Mouse (Mus musculus) brown adipose tissue, adult 24 weeks (tissue): ENCODE data around the gene Ttc24. TPM values are rescaled to one million over a fixed set of nuclear protein-coding genes. Genes with fewer than 3 reads are reported as not detected.

Experiments
- H3K27ac ChIP-seq: fragments of 200-500 bp; replicated peaks from 2 replicates; pipeline ENCODE4 v1.5.1; 2012; ENCODE audit warnings: low read depth, mild to moderate bottlenecking, low read length
- H3K4me1 ChIP-seq: fragments of 200-500 bp; 2 replicates; pipeline ENCODE4 v1.6.1; 2012; ENCODE audit warnings: low read length, mixed read lengths; ENCODE audit not compliant: control insufficient read depth, insufficient read depth, insufficient read length
- H3K4me3 ChIP-seq: fragments of 200-500 bp; 2 replicates; pipeline ENCODE4 v1.5.1; 2012; ENCODE audit warnings: low read depth, mild to moderate bottlenecking, low read length, moderate library complexity; ENCODE audit not compliant: insufficient read depth
- polyA plus RNA-seq: library from polyadenylated mRNA; stranded (reverse); fragments of >200 nt; gene quantifications from 2 replicates; pipeline ENCODE4 v1.2.4, GENCODE M21; 2012; ENCODE audit not compliant: missing spikeins, insufficient read depth, insufficient read length

Ttc24 gene
- not detected in 2 replicates for polyA plus RNA-seq

DNA sequence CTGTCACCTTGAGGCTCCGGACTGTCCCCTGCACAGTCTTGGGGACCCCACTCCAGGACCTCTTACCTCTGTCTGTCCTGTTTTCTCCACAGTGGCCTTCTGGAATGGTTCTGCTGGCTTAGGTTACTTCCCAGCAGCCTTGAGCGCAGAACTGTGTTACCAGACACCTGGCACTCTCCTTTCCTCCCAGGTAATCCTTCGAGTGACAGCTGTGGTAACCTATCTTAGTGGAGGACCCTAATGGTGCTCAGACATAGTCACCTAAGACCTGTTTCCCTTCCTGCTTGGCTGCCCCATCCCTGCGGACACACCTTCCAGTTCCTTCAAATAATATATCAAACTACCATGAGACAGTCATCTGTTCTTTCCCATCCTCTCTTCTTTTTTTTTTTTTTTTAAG is at the start of gene Ttc24:
Gene Ttc24, minus strand, starts transcription at position 101 of the 400 bp plus-strand sequence.
- Histone ChIP-seq H3K4me1 (no peaks in the 10 kb centered on the region), H3K4me3 (no peak within 1 kb of the TSS), H3K27ac (no peak within 1 kb of the TSS)

DNA sequence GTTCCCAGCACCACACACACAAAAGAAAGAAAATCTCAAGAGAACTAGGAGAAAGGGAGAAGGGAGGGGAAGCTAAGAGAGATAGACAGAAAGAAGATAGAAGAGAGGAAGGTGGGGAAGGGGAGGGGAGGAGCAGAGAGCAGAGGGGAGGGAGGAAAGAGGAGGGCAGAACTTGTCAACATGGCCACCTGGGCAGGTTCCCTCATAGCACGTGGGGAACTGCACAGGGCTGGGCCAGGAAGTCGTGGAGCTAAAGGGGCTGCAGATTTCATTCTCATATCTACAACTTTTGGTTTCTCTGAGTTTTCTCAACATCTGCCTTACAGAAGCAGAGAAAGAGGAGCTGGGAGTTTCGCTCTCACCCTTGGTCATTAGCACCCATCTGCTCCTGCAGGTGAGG is 49.5 kb upstream of the Ttc24 start:
- Histone ChIP-seq H3K4me1 (no peaks in the 10 kb centered on the region; the same call in 1 of the 2 replicates), H3K4me3 (no peak overlapping the region)

DNA sequence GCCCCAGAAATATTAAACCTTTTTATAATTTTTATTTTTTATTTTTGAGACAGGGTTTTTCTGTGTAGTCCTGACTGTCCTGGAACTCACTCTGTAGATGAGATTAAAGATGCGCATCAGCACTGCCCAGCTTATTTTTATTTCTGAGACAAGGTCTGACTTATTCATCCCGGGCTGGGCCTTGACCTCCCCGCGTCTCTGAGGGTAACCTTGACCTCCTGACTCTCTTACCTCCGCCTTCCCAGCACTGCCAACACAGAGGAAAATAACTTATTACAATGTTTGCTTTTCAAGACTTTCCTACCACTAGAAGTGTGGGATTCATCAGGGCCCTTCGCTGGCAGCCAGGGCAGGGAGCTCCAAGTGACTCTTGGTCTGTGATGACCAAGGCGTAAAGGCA is 48.1 kb upstream of the Ttc24 start:
- H3K4me3 ChIP-seq, result no peak overlapping the region
- H3K4me1 ChIP-seq, result no peaks in the 10 kb centered on the region
- H3K27ac ChIP-seq, result no peak overlapping the region

More for the DNA sequence above, 49.5 kb upstream of the Ttc24 start:
- H3K27ac ChIP-seq, result no peak overlapping the region

GRCm38 (mm10) chr3:88125195-88125594 is 47.1 kb upstream of the Ttc24 start:
- H3K27ac ChIP-seq, result no peak overlapping the region
- H3K4me3 ChIP-seq, result no peak overlapping the region
- no peaks in the 10 kb centered on the region for H3K4me1 ChIP-seq

GRCm38 (mm10) chr3:88121164-88122131 is 43.3 kb upstream of the Ttc24 start:
- Histone ChIP-seq H3K27ac (no peak overlapping the region), H3K4me1 (peaks cover 2% of the 10 kb centered on the region; the same call in 1 of the 2 replicates), H3K4me3 (no peak overlapping the region)

DNA sequence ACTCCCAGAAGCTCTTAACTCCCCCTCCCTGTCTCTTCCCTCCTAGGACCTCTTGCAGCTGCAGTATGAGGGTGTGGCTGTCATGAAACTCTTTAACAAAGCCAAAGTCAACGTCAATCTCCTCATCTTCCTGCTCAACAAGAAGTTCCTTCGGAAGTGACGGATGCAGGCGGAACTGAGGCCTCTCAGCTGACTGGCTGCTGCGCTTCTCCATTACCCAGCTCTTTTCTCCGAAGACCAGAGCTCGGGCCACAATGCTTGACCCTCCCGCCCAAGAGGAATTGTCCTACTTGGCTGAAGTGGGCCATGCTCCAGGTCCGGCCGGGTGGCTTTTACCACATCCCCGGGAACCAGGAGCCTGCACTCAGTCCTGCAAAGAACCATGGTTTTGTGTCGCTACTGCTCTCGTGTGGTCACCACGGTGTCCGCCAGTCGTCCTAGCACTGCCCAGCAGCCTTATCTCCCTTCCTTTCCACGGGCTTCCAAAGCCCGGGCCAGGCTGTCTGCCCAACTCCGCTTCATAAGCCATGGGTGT is 42.1 kb upstream of the Ttc24 start:
- H3K4me3 ChIP-seq, result no peak overlapping the region
- peaks cover 2% of the 10 kb centered on the region; the same call in 1 of the 2 replicates for H3K4me1 ChIP-seq
- peak overlapping the region; percentile 60 for H3K27ac ChIP-seq

GRCm38 (mm10) chr3:88114396-88114795 is 36.3 kb upstream of the Ttc24 start:
- Histone ChIP-seq H3K27ac (no peak overlapping the region), H3K4me3 (no peak overlapping the region)

DNA sequence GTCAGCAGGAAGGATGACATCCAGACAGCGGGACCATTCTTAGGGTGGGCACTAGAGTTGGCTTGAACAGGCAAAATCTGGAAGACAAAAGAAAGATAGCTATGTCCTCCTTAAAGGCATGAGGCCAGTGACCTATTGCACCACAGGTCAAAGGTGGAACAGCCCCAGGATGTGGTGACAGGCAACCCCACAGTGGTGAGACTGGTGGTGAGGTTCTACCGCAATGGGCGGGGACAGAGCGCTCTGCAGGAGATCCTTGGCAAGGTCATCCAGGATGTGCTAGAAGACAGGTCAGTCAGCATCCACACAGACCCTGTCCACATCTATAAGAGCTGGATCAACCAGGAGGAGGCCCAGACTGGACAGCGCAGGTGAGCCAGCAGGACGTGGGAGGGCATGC is 31.0 kb upstream of the Ttc24 start:
- Histone ChIP-seq H3K4me3 (no peak overlapping the region), H3K27ac (no peak overlapping the region), H3K4me1 (no peaks in the 10 kb centered on the region)

More at GRCm38 (mm10) chr3:88114396-88114795, 36.3 kb upstream of the Ttc24 start:
- H3K4me1 ChIP-seq, result no peaks in the 10 kb centered on the region

DNA sequence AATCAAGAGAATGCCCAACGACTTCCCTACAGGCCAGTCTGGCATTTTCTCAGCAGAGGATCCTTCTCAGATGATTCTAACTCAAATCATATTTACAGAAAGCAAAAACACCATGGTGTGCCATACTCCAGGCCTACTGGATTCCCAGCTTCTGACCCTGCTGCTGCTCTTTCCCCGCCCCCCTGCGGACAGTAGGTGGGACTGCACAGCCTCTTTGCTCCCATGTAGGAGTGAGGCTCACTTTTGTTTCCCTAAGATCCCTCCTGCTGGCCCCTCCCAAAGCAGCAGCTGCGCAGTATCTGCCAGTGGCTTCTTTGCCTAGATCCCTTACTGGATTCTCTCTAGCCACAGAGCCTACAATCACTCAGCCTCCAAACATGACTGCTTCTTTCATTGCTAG is 28.0 kb upstream of the Ttc24 start:
- H3K27ac ChIP-seq, result no peak overlapping the region
- H3K4me1 ChIP-seq, result peaks cover 8% of the 10 kb centered on the region
- H3K4me3 ChIP-seq, result no peak overlapping the region

DNA sequence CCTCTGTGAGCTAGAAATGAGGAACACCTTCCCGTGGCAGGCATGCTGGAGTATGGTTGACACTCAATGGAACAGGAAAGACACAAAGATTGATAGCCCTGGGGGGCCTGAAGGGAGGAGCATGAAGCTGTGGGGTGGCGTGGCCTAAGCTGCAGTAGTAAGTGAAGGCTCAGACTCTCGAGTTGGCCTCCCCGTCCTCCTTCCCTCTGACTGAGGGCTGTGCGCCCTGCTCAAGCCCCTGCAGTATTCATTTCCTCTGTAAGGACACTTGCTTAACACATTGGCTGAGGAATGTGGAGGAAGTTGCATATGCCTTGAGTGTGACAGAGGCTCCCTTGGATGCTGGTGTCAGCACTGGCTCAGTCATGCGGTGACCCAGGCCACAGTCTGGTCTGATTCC is 24.5 kb upstream of the Ttc24 start:
- Histone ChIP-seq H3K27ac (peak overlapping the region; percentile 75), H3K4me1 (peaks cover 8% of the 10 kb centered on the region), H3K4me3 (no peak overlapping the region)

DNA sequence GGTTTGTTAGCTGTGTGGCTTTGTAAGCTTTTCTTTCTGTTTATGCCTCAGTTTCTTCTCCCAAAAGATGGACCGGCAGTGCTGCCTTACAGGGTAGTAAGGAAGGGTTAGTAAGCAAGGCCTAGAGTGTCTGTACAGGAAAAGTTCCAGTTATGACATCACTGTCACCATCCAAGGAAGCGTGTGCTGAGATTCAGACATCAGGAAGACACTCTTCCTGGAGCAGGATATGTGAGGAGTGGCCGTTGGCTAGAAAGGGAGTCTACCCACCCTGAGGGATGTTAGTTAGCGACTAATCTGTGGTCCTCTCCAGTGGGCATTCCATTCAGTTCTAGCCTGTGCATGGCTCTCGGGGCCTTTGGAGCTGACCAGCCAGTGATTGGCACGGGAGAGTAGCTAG is 24.1 kb upstream of the Ttc24 start:
- H3K27ac ChIP-seq, result peak overlapping the region; percentile 75
- H3K4me3 ChIP-seq, result no peak overlapping the region
- peaks cover 8% of the 10 kb centered on the region for H3K4me1 ChIP-seq

DNA sequence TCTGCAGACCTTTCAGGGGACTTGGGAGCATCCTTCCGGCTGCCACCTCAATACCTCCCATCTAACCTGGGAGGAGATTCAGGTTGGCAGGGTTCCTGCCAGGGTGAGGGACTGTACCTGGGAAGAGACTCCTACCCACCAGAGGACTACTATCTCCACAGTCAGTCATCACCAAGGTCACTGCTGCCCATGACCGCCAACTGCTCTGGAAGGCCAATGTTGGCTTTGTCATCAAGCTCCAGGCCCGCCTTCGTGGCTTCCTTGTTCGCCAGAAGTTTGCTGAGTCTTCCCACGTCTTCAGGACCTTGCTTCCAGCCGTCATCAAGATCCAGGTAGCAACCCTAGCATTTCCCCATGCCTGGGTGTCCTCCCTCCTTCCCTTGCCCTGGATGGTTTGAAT is 23.6 kb upstream of the Ttc24 start:
- peak overlapping the region; percentile 12 for H3K27ac ChIP-seq
- H3K4me3 ChIP-seq, result no peak overlapping the region
- H3K4me1 ChIP-seq, result peaks cover 8% of the 10 kb centered on the region

GRCm38 (mm10) chr3:88100251-88100650 is 22.1 kb upstream of the Ttc24 start:
- peaks cover 8% of the 10 kb centered on the region for H3K4me1 ChIP-seq
- H3K27ac ChIP-seq, result no peak overlapping the region
- no peak overlapping the region for H3K4me3 ChIP-seq

DNA sequence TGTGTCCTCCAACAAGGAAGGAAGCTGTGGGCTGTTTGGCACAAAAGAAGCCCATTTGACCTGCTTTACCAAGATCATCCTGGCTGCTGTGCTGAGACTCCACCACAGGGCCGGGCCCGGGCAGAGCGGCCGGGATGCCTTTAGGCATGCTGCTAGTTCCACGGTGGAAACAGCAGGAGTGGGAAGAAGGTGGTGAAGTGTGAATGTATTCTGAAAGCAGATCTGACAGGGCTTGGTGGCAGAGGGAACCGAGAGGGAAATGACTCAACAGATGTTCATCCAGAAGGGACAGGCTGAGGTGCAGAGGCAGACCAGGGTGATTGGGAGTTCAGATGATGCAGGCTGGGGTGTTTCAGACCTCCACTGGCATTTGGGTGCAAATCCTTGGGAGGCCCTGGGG is 19.6 kb upstream of the Ttc24 start:
- H3K27ac ChIP-seq, result no peak overlapping the region
- peaks cover 2% of the 10 kb centered on the region for H3K4me1 ChIP-seq
- H3K4me3 ChIP-seq, result no peak overlapping the region

DNA sequence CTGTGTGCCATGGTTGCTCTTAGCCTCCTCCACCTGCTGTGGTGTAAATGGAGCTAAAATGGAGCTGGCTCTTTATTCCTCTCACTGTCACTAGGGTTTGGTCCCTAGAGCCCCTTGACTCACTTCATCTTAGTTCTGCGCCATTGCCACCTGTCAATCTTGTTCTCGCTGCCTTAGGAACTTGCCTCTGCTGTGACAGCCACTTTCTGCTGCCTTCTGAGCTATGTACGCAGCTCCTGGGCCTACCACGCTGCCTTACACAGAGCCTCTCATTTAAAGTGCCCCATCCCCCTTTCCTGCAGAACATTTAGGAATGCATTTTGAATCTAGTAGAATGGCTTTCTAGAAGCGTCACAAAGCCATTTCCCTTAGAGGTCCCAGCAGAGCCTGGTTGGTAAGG is 16.0 kb upstream of the Ttc24 start:
- Histone ChIP-seq H3K27ac (no peak overlapping the region), H3K4me1 (no peaks in the 10 kb centered on the region), H3K4me3 (no peak overlapping the region)

- Histone ChIP-seq H3K4me3 (no peak overlapping the region), H3K4me1 (no peaks in the 10 kb centered on the region), H3K27ac (no peak overlapping the region)
Observed at GRCm38 (mm10) chr3:88090616-88091015, 12.5 kb upstream of the Ttc24 start.
